Mouse (Mus musculus) cerebellum, adult 2 months (tissue): ENCODE data around the gene Dcaf17.

Experiments
- CTCF ChIP-seq: fragments of 200-500 bp; IDR thresholded peaks from 2 replicates; pipeline ENCODE4 v1.5.1; 2011; ENCODE audit warnings: low read depth, mild to moderate bottlenecking, control low read depth, low read length, moderate library complexity, borderline replicate concordance; ENCODE audit not compliant: insufficient read depth
- POLR2A ChIP-seq: fragments of 200-500 bp; IDR thresholded peaks from 2 replicates; pipeline ENCODE4 v1.6.1; 2011; ENCODE audit warnings: low read length, control low read depth, borderline replicate concordance; ENCODE audit not compliant: insufficient read depth

DNA sequence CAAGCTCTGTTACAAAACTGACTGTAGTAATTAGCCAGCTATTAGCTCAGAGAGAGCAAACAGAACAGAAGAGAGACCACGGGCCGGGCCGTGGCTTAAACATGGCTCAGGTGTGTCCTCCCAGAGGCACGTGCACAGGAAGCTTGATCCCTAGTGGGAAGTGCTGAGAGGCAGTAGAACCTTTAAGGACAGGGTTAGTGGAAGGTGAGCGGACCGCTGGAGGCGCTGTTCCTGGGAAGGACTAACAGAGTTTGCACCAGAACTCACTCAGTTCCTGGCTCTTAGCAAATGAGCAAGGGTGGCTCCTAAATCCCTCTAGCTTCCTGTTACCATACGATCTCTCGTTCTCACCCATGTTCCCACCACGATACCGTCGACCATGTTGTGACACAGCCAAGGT is 6.2 kb upstream of the Dcaf17 start:
- TF ChIP-seq CTCF (no peak), POLR2A (no peak)
